Comparison of ENCODE assay signal across 10 mouse cellular contexts in the genomic region with DNA sequence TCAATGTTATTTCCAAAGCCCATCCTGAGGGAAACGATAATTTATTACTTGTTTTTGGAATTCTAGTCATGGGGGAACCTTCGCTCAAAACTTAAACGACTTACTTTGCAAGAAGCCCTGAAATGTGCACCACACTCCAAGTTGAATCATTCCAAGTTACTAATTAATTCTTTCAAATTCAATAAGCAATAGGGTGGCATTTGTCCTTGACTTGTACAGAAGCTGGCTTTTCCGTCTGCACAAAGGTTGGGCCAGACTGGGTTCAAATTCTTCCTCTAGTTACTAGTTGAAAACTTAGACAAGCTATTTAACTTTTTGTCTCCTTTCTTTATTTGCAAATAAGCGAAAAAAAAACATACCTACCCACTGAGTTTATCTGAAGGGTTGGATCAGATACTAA. TPM values are rescaled to one million over a fixed set of nuclear protein-coding genes. Genes with fewer than 3 reads are reported as not detected.
A peak's percentile ranks its signal among the peaks of the same experiment; 100 is the strongest.
DNase-seq lines count a peak whose midpoint lies in the region; ATAC-seq and TF ChIP-seq lines count a peak whose summit lies in the region.
"Had no signal": no experiment of that assay in that cellular context is flagged by ENCODE, and none has a peak within 500 bp of the region (broad histone marks: within the 10 kb centered on the region; RNA-seq: fewer than 3 reads in every experiment).

No protein-coding gene starts in this region.

- no peak for TF ChIP-seq CTCF in midbrain, postnatal 0 days (IDR thresholded peaks at IDR 0.05)

- H3K36me3 ChIP-seq in hindbrain, embryonic 13.5 days, result no peaks in the 10 kb centered on the region
- no peaks in the 10 kb centered on the region for H3K36me3 ChIP-seq in hindbrain, embryonic 12.5 days
- H3K36me3 ChIP-seq in embryonic facial prominence, embryonic 15.5 days, result no peaks in the 10 kb centered on the region
- H3K36me3 ChIP-seq in midbrain, postnatal 0 days (ENCODE audit: insufficient read depth, low read length), result no peaks in the 10 kb centered on the region
- H3K36me3 ChIP-seq: intestine, embryonic 15.5 days had no signal

- H3K4me1 ChIP-seq in hindbrain, embryonic 13.5 days (replicated peaks), result peaks cover 21% of the 10 kb centered on the region; the same call in 1 of the 2 replicates
- peaks cover 3% of the 10 kb centered on the region; the same call in 1 of the 2 replicates for H3K4me1 ChIP-seq in hindbrain, embryonic 12.5 days
- peaks cover 16% of the 10 kb centered on the region for H3K4me1 ChIP-seq in embryonic facial prominence, embryonic 15.5 days
- H3K4me1 ChIP-seq in midbrain, postnatal 0 days (ENCODE audit: insufficient read depth, low read length), result no peaks in the 10 kb centered on the region

- DNase-seq in kidney, postnatal 14 days, result peak; percentile 21
- DNase-seq in kidney, postnatal 4 days, result no peak
- no peak for DNase-seq in midbrain, postnatal 0 days (ENCODE audit: low spot score)
- DNase-seq: cerebellum, adult 9-10 months had no signal

- 0 out of 2 replicates have a peak, but pooled peaks cover 4% of the 10 kb centered on the region for H3K27me3 ChIP-seq in hindbrain, embryonic 13.5 days
- H3K27me3 ChIP-seq in hindbrain, embryonic 12.5 days, result no peaks in the 10 kb centered on the region
- H3K27me3 ChIP-seq in embryonic facial prominence, embryonic 15.5 days, result no peaks in the 10 kb centered on the region
- no peaks in the 10 kb centered on the region for H3K27me3 ChIP-seq in midbrain, postnatal 0 days (ENCODE audit: insufficient read depth, low read length)
- H3K27me3 ChIP-seq: intestine, embryonic 15.5 days had no signal

- no peak for ATAC-seq in hindbrain, embryonic 13.5 days (ENCODE audit: low FRiP score)
- no peak for ATAC-seq in hindbrain, embryonic 12.5 days (ENCODE audit: low FRiP score)
- no peak for ATAC-seq in embryonic facial prominence, embryonic 15.5 days (ENCODE audit: insufficient number of reproducible peaks, low FRiP score, low TSS enrichment, low read depth)
- no peak for ATAC-seq in midbrain, postnatal 0 days (ENCODE audit: low FRiP score)
- ATAC-seq in monocyte, adult 5-6 weeks (replicated peaks; ENCODE audit: insufficient number of reproducible peaks, low FRiP score, low TSS enrichment, poor library complexity, severe bottlenecking), result no peak

- 88% methylated on average over 5 of the region's 5 CpGs for WGBS in hindbrain, embryonic 13.5 days
- 88% methylated on average over 5 of the region's 5 CpGs for WGBS in hindbrain, embryonic 12.5 days
- WGBS in embryonic facial prominence, embryonic 15.5 days, result 83% methylated on average over 5 of the region's 5 CpGs
- 94% methylated on average over 5 of the region's 5 CpGs for WGBS in midbrain, postnatal 0 days

- no peak overlapping the region for H3K4me3 ChIP-seq in hindbrain, embryonic 13.5 days
- H3K4me3 ChIP-seq in hindbrain, embryonic 12.5 days, result no peak overlapping the region
- H3K4me3 ChIP-seq in embryonic facial prominence, embryonic 15.5 days (replicated peaks), result no peak overlapping the region
- H3K4me3 ChIP-seq in midbrain, postnatal 0 days (ENCODE audit: low read depth, low read length), result peak overlapping the region; percentile 93; the same call in 1 of the 2 replicates

- no peaks in the 10 kb centered on the region for H3K9me3 ChIP-seq in hindbrain, embryonic 13.5 days
- no peaks in the 10 kb centered on the region for H3K9me3 ChIP-seq in hindbrain, embryonic 12.5 days (replicated peaks)
- no peaks in the 10 kb centered on the region for H3K9me3 ChIP-seq in embryonic facial prominence, embryonic 15.5 days (replicated peaks)
- H3K9me3 ChIP-seq in midbrain, postnatal 0 days (ENCODE audit: low read length), result no peaks in the 10 kb centered on the region
- H3K9me3 ChIP-seq: intestine, embryonic 15.5 days had no signal

- no peak overlapping the region for H3K9ac ChIP-seq in hindbrain, embryonic 13.5 days
- H3K9ac ChIP-seq in hindbrain, embryonic 12.5 days, result no peak overlapping the region
- H3K9ac ChIP-seq in embryonic facial prominence, embryonic 15.5 days, result no peak overlapping the region
- H3K9ac ChIP-seq in midbrain, postnatal 0 days (replicated peaks; ENCODE audit: low read length, poor library complexity, severe bottlenecking), result no peak overlapping the region

- peak overlapping the region; percentile 74 for H3K4me2 ChIP-seq in hindbrain, embryonic 13.5 days
- H3K4me2 ChIP-seq in hindbrain, embryonic 12.5 days (replicated peaks), result no peak overlapping the region
- 0 out of 2 replicates have a peak overlapping the region, but pooled peaks have one; percentile 81 for H3K4me2 ChIP-seq in embryonic facial prominence, embryonic 15.5 days (replicated peaks)
- H3K4me2 ChIP-seq in midbrain, postnatal 0 days (ENCODE audit: low read depth, low read length, poor library complexity, severe bottlenecking), result peak overlapping the region; percentile 86; the same call in 1 of the 2 replicates

- no peak overlapping the region for H3K27ac ChIP-seq in hindbrain, embryonic 13.5 days
- no peak overlapping the region for H3K27ac ChIP-seq in hindbrain, embryonic 12.5 days
- no peak overlapping the region for H3K27ac ChIP-seq in embryonic facial prominence, embryonic 15.5 days (replicated peaks)
- H3K27ac ChIP-seq in midbrain, postnatal 0 days (ENCODE audit: low read depth, low read length), result no peak overlapping the region

RNA-seq across cellular contexts. Expression of a gene that starts 0.6 kb away (rescaled TPM):
- polyA plus RNA-seq in hindbrain, embryonic 13.5 days (2015; fragmentation: Nextera tagmentation; extraction: Ambion mirVana), result 67.7 and 77.3 TPM in 2 replicates
- 82.6 and 87.8 TPM in 2 replicates for polyA plus RNA-seq in hindbrain, embryonic 12.5 days (2016; fragmentation: Nextera tagmentation; extraction: Ambion mirVana)
- polyA plus RNA-seq in embryonic facial prominence, embryonic 15.5 days (2015; fragmentation: Nextera tagmentation; extraction: Ambion mirVana), result 156 and 157 TPM in 2 replicates
- 34.8 and 36.2 TPM in 2 replicates for total RNA-seq in midbrain, postnatal 0 days (2014; rRNA removed)
- 74.7 and 80.4 TPM in 2 replicates for polyA plus RNA-seq in midbrain, postnatal 0 days (2015; fragmentation: Nextera tagmentation; extraction: Ambion mirVana)
- not detected in 3 replicates for total RNA-seq in monocyte, adult 5-6 weeks (2017)
- total RNA-seq: megakaryocyte progenitor cell, adult 5-6 weeks had no signal
